Mouse (Mus musculus) forebrain, postnatal 0 days (tissue): Measurements from ENCODE around the gene Ccdc184. TPM values are rescaled to one million over a fixed set of nuclear protein-coding genes. Genes with fewer than 3 reads are reported as not detected.

Source experiments
- ATAC-seq: fragments of 200-750 bp; cut with Nextera tagmentation; 2 replicates; pipeline ENCODE4 v1.8.0; 2017; ENCODE audit warnings: mild to moderate bottlenecking, moderate library complexity
- DNase-seq: peaks from one replicate; pipeline ENCODE4 v3.0.0-alpha.2; 2015
- H3K27ac ChIP-seq: fragments of 300-500 bp; sonication (generic); 2 replicates; pipeline ENCODE4 v1.5.1; 2014; ENCODE audit warnings: low read depth, mild to moderate bottlenecking, antibody characterized with exemption, low read length, moderate library complexity, mixed read lengths
- H3K27me3 ChIP-seq: fragments of 300-500 bp; sonication (generic); 2 replicates; pipeline ENCODE4 v1.6.1; 2014; ENCODE audit warnings: mild to moderate bottlenecking, low read length, mixed read lengths; ENCODE audit not compliant: insufficient read depth
- H3K36me3 ChIP-seq: fragments of 300-500 bp; sonication (generic); 2 replicates; pipeline ENCODE4 v1.6.1; 2014; ENCODE audit warnings: mild to moderate bottlenecking, moderate library complexity; ENCODE audit not compliant: insufficient read depth
- H3K4me1 ChIP-seq: fragments of 300-500 bp; sonication (generic); 2 replicates; pipeline ENCODE4 v1.6.1; 2014; ENCODE audit warnings: antibody characterized with exemption; ENCODE audit not compliant: insufficient read depth
- H3K4me2 ChIP-seq: fragments of 300-500 bp; sonication (generic); 2 replicates; pipeline ENCODE4 v1.6.1; 2014; ENCODE audit warnings: low read depth, mild to moderate bottlenecking, moderate library complexity
- H3K4me3 ChIP-seq: fragments of 300-500 bp; sonication (generic); 2 replicates; pipeline ENCODE4 v1.5.1; 2014; ENCODE audit warnings: low read depth, low read length, mixed read lengths
- H3K9ac ChIP-seq: fragments of 300-500 bp; sonication (generic); 2 replicates; pipeline ENCODE4 v1.6.1; 2014; ENCODE audit warnings: mild to moderate bottlenecking
- H3K9me3 ChIP-seq: fragments of 300-500 bp; sonication (generic); 2 replicates; pipeline ENCODE4 v1.6.1; 2016; ENCODE audit warnings: low read length
- CTCF ChIP-seq: sonication (generic); IDR thresholded peaks from 2 replicates; pipeline ENCODE4 v1.5.1; 2016; ENCODE audit warnings: antibody characterized with exemption, control low read depth, low read depth
- WGBS: fragments of 180-500 bp; shearing (Covaris S2); extraction: QIAGEN DNeasy Blood & Tissue Kit; methylation state at CpG from one replicate; pipeline ENCODE4 v1.1.7; 2014; 5-methylcytosine and 5-hydroxymethylcytosine counted together
- polyA plus RNA-seq: library from polyadenylated mRNA; unstranded; fragments of >200 nt; fragmentation: Nextera tagmentation; extraction: Ambion mirVana; gene quantifications from 2 replicates; pipeline ENCODE4 v1.2.1, GENCODE M21; 2015
- total RNA-seq: library from RNA; depleted of rRNA; stranded (reverse); fragments of >200 nt; gene quantifications from 2 replicates; pipeline ENCODE4 v1.2.3, GENCODE M21; 2014

Ccdc184 gene
- total and polyA plus RNA-seq, 2 experiments from 2014 or later, result 66.0 to 68.9 TPM

DNA sequence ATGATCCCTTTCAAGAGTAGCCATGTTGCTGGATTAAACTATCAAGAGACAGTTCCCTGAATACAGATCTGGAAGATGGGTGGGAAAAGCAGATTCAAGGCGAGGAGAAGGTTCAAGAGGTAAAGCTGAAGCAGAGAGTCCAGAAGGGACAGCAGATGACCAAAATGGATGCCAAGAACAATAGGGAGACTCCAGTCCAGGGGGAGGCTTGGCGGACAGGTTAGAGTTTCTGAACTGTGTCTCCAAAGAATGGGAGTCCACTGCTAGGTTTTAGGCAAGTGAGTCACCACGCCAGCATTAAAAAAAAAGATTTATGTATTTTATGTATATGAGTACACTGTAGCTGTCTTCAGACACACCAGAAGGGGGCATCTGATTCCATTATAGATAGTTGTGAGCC is 12.3 kb upstream of the Ccdc184 start:
- Histone ChIP-seq H3K4me2 (no peak overlapping the region), H3K27me3 (no peaks in the 10 kb centered on the region), H3K4me3 (no peak overlapping the region), H3K36me3 (no peaks in the 10 kb centered on the region), H3K27ac (no peak overlapping the region), H3K9me3 (no peaks in the 10 kb centered on the region), H3K9ac (no peak overlapping the region), H3K4me1 (no peaks in the 10 kb centered on the region)
- TF ChIP-seq CTCF, result no peak
- ATAC-seq, result no peak
- WGBS, result 81% methylated on average over 3 of the region's 3 CpGs
- DNase-seq, result no peak

DNA sequence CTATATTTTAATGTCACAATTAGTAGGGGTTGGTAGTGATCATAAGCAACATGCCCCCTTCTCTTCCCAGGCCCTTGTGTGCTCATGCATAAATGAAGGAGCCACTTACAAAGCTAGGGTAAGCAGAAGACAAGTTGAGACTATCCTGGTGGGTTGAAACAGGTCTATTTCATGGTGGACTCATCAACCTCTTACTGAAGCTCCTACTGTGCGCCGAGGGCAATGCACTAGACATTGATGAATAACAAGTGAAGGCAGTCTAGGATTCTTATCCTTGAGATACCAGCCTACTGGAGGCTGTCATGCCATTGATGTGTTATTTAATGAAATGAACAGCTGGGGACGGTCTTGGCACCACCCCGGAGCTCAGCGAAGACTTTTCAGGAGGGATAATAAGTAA is 11.7 kb upstream of the Ccdc184 start:
- Histone ChIP-seq H3K9me3 (no peaks in the 10 kb centered on the region), H3K4me2 (no peak overlapping the region), H3K36me3 (no peaks in the 10 kb centered on the region), H3K9ac (no peak overlapping the region), H3K4me1 (no peaks in the 10 kb centered on the region), H3K27me3 (no peaks in the 10 kb centered on the region), H3K4me3 (no peak overlapping the region), H3K27ac (no peak overlapping the region)
- DNase-seq (no peak), ATAC-seq (no peak)
- TF ChIP-seq CTCF, result no peak
- WGBS, result 96% methylated on average over 5 of the region's 5 CpGs

DNA sequence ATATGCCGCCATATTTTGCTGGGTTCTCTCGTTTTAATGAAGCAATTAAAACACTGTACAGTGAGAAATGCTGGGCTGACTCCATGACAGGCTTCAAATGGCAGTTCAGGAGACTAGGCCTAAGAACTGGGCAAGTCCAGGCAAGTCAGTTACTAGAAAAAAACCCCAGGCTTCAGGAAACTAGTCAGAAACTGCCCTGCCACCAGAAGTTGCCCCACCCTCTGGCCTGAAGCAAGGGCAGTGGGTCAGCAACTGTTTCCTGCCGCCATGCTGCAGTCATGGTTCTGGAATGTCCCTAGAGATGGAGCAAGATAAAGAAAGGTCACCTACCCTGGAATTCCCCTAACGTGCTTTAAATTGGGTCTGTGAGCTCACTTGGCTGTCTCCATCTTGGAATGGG is 11.0 kb upstream of the Ccdc184 start:
- Histone ChIP-seq H3K9ac (no peak overlapping the region), H3K27me3 (no peaks in the 10 kb centered on the region), H3K36me3 (no peaks in the 10 kb centered on the region), H3K27ac (no peak overlapping the region), H3K4me2 (no peak overlapping the region), H3K9me3 (no peaks in the 10 kb centered on the region), H3K4me1 (no peaks in the 10 kb centered on the region), H3K4me3 (no peak overlapping the region)
- DNase-seq, result no peak
- no peak for ATAC-seq
- WGBS, result 85% methylated on average over 4 of the region's 4 CpGs
- no peak for TF ChIP-seq CTCF

DNA sequence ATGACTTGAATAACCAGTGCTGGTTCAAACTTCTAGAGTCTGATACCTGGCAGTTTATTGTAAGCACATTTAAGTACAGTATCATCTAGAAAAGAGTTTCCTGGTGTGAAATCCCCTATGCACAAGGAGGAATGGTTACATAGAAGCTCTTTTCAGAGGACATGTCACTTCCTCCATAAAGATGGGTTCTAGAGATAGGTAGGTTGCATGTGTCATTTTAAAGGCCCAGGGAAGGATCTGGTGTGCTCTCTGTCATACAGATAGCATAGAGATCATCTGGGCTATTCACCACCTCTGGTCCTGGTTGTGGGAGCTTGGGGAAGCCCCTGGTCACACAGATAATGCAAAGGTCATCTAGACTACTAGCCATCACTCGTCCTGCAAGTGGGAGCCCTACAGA is 9.7 kb upstream of the Ccdc184 start:
- Histone ChIP-seq H3K4me1 (no peaks in the 10 kb centered on the region), H3K9me3 (no peaks in the 10 kb centered on the region), H3K27ac (no peak overlapping the region), H3K9ac (no peak overlapping the region), H3K4me3 (no peak overlapping the region), H3K27me3 (no peaks in the 10 kb centered on the region), H3K36me3 (no peaks in the 10 kb centered on the region), H3K4me2 (no peak overlapping the region)
- ATAC-seq, result no peak
- no peak for TF ChIP-seq CTCF
- no peak for DNase-seq
- WGBS, result 77% methylated on average over 1 of the region's 1 CpGs

DNA sequence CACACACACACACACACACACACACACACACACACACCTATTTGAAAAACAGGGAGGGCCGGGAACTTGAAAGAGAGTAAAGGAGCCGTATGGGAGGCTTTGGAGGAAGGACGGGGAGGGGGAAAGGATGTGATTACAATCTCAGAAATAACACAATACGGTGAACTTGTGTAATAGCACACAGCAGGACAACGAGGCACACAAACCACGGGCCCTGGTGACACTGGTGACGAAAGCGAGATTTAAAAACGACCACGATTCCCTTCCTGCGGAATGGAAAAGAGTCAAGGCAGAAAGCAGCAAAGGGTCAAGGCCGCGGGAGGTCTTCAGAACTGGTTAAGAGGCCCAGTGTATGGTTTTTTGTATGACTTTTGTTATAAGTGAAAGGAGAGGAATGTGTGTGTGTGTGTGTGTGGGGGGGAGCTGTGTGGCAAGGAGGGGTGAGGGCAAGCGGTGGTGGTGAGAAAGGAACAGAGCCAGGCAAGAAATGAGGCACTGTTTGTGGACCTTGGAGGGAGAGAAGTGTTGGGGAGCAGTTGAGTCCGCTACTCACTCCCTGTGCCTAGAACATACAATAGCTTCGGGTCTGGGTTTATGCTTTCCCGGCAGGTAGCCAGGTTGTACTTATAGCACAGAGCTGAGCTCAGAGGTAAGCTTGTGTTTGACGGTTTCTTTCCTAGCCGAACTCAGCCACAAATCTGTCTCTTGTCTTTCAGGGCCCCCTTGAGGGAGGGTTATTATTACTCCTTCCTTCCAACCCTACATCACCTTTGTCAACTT is 5.7 kb upstream of the Ccdc184 start:
- Histone ChIP-seq H3K4me1 (no peaks in the 10 kb centered on the region), H3K27ac (no peak overlapping the region), H3K9me3 (no peaks in the 10 kb centered on the region), H3K4me2 (no peak overlapping the region), H3K4me3 (no peak overlapping the region), H3K36me3 (no peaks in the 10 kb centered on the region), H3K27me3 (no peaks in the 10 kb centered on the region), H3K9ac (no peak overlapping the region)
- ATAC-seq, result no peak
- no peak for TF ChIP-seq CTCF
- WGBS, result 54% methylated on average over 19 of the region's 19 CpGs
- DNase-seq, result no peak

DNA sequence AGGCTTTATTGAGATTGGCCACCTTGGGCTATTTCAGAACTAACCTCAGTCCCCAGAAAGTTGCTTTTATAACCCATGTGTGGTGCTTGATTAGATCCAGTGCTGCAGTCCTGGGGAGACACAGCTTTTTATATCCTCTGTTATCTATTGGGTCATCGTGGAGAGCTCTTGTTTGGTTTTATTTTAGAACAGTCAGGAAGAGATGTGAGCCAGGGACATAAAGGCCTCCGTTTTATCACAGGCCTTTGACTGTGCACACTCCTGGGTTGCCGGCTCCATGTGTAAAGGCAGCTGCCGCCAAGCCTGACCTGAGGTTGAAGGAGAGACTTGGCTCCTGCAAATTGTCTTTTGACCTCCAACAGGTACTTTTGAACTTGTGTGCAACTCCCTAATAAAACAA is 4.4 kb upstream of the Ccdc184 start:
- Histone ChIP-seq H3K36me3 (no peaks in the 10 kb centered on the region), H3K9ac (no peak overlapping the region), H3K4me3 (no peak overlapping the region), H3K27ac (no peak overlapping the region), H3K9me3 (no peaks in the 10 kb centered on the region), H3K27me3 (no peaks in the 10 kb centered on the region), H3K4me2 (no peak overlapping the region), H3K4me1 (no peaks in the 10 kb centered on the region)
- no peak for TF ChIP-seq CTCF
- DNase-seq, result no peak
- no peak for ATAC-seq
- WGBS, result 81% methylated on average over 4 of the region's 4 CpGs

DNA sequence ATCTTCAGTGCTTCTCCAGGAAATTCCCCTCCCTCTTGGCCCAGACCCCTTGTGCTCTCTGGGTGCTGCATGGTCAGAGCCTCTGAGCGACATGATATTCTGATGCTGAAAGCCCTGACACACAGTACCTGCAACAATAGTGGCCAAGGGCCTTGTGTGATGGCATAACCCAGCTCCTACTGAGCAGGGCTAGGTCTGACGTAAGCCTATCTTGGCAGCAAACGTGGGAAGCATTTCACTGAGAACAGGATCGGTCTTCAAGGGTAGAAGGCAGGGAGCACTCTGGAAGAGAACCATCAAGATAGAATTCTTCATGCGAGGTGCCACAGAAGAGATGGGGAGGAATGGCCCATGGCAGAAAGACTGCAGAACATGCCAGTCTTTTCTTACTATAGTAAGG is 1.4 kb upstream of the Ccdc184 start, which contains the start of gene Asb8:
Asb8 (minus strand) TSS at position 101 of the 400 bp plus-strand sequence.
- Histone ChIP-seq H3K4me1 (peaks cover 11% of the 10 kb centered on the region; the same call in 1 of the 2 replicates), H3K27me3 (no peaks in the 10 kb centered on the region; the same call in 1 of the 2 replicates), H3K4me3 (no peak within 1 kb of the TSS), H3K36me3 (no peaks in the 10 kb centered on the region), H3K27ac (no peak within 1 kb of the TSS), H3K9me3 (no peaks in the 10 kb centered on the region), H3K9ac (no peak within 1 kb of the TSS), H3K4me2 (no peak within 1 kb of the TSS)
- TF ChIP-seq CTCF, result no peak
- 78% methylated on average over 5 of the region's 5 CpGs for WGBS
- ATAC-seq (no peak), DNase-seq (no peak)
